Mouse (Mus musculus) thymus, adult 2 months (tissue): ENCODE data around the gene Shd. TPM values are rescaled to one million over a fixed set of nuclear protein-coding genes. Genes with fewer than 3 reads are reported as not detected.

Experiments used
- DNase-seq: peaks from one replicate; pipeline ENCODE4 v3.0.0; 2021
- H3K27ac ChIP-seq: fragments of 200-500 bp; 2 replicates; pipeline ENCODE4 v1.5.1; 2012; ENCODE audit warnings: low read length, control low read depth; ENCODE audit not compliant: control insufficient read depth, insufficient read depth
- H3K27me3 ChIP-seq: fragments of 200-500 bp; 2 replicates; pipeline ENCODE4 v1.6.1; 2012; ENCODE audit warnings: mild to moderate bottlenecking, low read length, moderate library complexity, mixed read lengths; ENCODE audit not compliant: control insufficient read depth, insufficient read depth
- H3K36me3 ChIP-seq: fragments of 200-500 bp; 2 replicates; pipeline ENCODE4 v1.6.1; 2012; ENCODE audit warnings: mild to moderate bottlenecking, low read length, moderate library complexity; ENCODE audit not compliant: control insufficient read depth, insufficient read depth
- H3K4me1 ChIP-seq: fragments of 200-500 bp; replicated peaks from 2 replicates; pipeline ENCODE4 v1.6.1; 2012; ENCODE audit warnings: low read length; ENCODE audit not compliant: control insufficient read depth, insufficient read depth
- H3K4me3 ChIP-seq: fragments of 200-500 bp; 2 replicates; pipeline ENCODE4 v1.5.1; 2012; ENCODE audit warnings: mild to moderate bottlenecking, low read length, control low read depth, moderate library complexity; ENCODE audit not compliant: control insufficient read depth, insufficient read depth
- CTCF ChIP-seq: fragments of 200-500 bp; IDR thresholded peaks from 2 replicates; pipeline ENCODE4 v1.5.1; 2012; ENCODE audit warnings: mild to moderate bottlenecking, control low read depth, low read length, moderate library complexity, borderline replicate concordance; ENCODE audit not compliant: control insufficient read depth, poor library complexity, insufficient read depth; ENCODE audit errors: extremely low read depth
- POLR2A ChIP-seq: fragments of 200-500 bp; IDR thresholded peaks from 2 replicates; pipeline ENCODE4 v1.6.1; 2012; ENCODE audit warnings: mild to moderate bottlenecking, low read length, control low read depth, moderate library complexity; ENCODE audit not compliant: control insufficient read depth, poor library complexity, insufficient read depth; ENCODE audit errors: extremely low read depth
- WGBS: fragments of 180-500 bp; shearing (Covaris S2); methylation state at CpG from one replicate; pipeline ENCODE4 v1.1.7; 2018; 5-methylcytosine and 5-hydroxymethylcytosine counted together
- polyA plus RNA-seq: library from polyadenylated mRNA; depleted of rRNA; stranded (reverse); fragments of >200 nt; gene quantifications from 2 replicates; pipeline ENCODE4 v1.2.3, GENCODE M21; 2012

Shd gene
- polyA plus RNA-seq, 1 experiment, result 1.9 TPM

- DNase-seq, result no peak
- Histone ChIP-seq H3K27me3 (no peaks in the 10 kb centered on the region), H3K4me3 (no peak overlapping the region), H3K27ac (no peak overlapping the region), H3K36me3 (peaks cover 3% of the 10 kb centered on the region; the same call in 1 of the 2 replicates), H3K4me1 (peaks cover 17% of the 10 kb centered on the region)
- WGBS, result 73% methylated on average over 14 of the region's 14 CpGs
- no peak for TF ChIP-seq POLR2A
- TF ChIP-seq CTCF, result no peak
These were observed 40.0 kb downstream of the Shd start for GRCm38 (mm10) chr17:56010255-56010654.

GRCm38 (mm10) chr17:56010681-56011080 lies 40.4 kb downstream of the Shd start:
- peaks cover 17% of the 10 kb centered on the region for H3K4me1 ChIP-seq
- H3K4me3 ChIP-seq, result no peak overlapping the region
- DNase-seq, result peak; percentile 82
- no peaks in the 10 kb centered on the region for H3K27me3 ChIP-seq
- H3K27ac ChIP-seq, result no peak overlapping the region
- 12% methylated on average over 9 of the region's 9 CpGs for WGBS
- peaks cover 7% of the 10 kb centered on the region; the same call in 1 of the 2 replicates for H3K36me3 ChIP-seq
- TF ChIP-seq POLR2A (no peak), CTCF (peak; percentile 98)

- Histone ChIP-seq H3K4me1 (peaks cover 17% of the 10 kb centered on the region), H3K4me3 (no peak overlapping the region), H3K36me3 (peaks cover 14% of the 10 kb centered on the region), H3K27ac (no peak overlapping the region), H3K27me3 (no peaks in the 10 kb centered on the region)
- TF ChIP-seq POLR2A, result no peak
- TF ChIP-seq CTCF, result no peak
- 95% methylated on average over 7 of the region's 7 CpGs for WGBS
- DNase-seq, result no peak
These were observed 41.2 kb downstream of the Shd start for GRCm38 (mm10) chr17:56011441-56011840.

GRCm38 (mm10) chr17:56015293-56015692 lies 45.0 kb downstream of the Shd start:
- no peaks in the 10 kb centered on the region for H3K27me3 ChIP-seq
- H3K27ac ChIP-seq, result no peak overlapping the region
- WGBS, result 99% methylated on average over 9 of the region's 9 CpGs
- H3K36me3 ChIP-seq, result peaks cover 29% of the 10 kb centered on the region
- DNase-seq, result no peak
- H3K4me1 ChIP-seq, result peaks cover 21% of the 10 kb centered on the region
- TF ChIP-seq POLR2A (no peak), CTCF (no peak)
- H3K4me3 ChIP-seq, result no peak overlapping the region

- no peak for DNase-seq
- H3K27me3 ChIP-seq, result no peaks in the 10 kb centered on the region
- WGBS, result 96% methylated on average over 8 of the region's 8 CpGs
- TF ChIP-seq CTCF, result no peak
- TF ChIP-seq POLR2A, result no peak
- H3K4me3 ChIP-seq, result no peak overlapping the region
- H3K27ac ChIP-seq, result no peak overlapping the region
- peaks cover 29% of the 10 kb centered on the region for H3K4me1 ChIP-seq
- peaks cover 29% of the 10 kb centered on the region for H3K36me3 ChIP-seq
These were observed 46.1 kb downstream of the Shd start for GRCm38 (mm10) chr17:56016382-56016781.

- H3K27ac ChIP-seq, result no peak overlapping the region
- no peak overlapping the region for H3K4me3 ChIP-seq
- no peak for DNase-seq
- 94% methylated on average over 15 of the region's 15 CpGs for WGBS
- peaks cover 36% of the 10 kb centered on the region for H3K4me1 ChIP-seq
- peaks cover 29% of the 10 kb centered on the region for H3K36me3 ChIP-seq
- H3K27me3 ChIP-seq, result no peaks in the 10 kb centered on the region
- TF ChIP-seq POLR2A (no peak), CTCF (no peak)
These were observed 46.8 kb downstream of the Shd start for GRCm38 (mm10) chr17:56016793-56017785.

- Histone ChIP-seq H3K27me3 (no peaks in the 10 kb centered on the region), H3K36me3 (peaks cover 29% of the 10 kb centered on the region), H3K27ac (no peak overlapping the region), H3K4me1 (peaks cover 43% of the 10 kb centered on the region), H3K4me3 (no peak overlapping the region)
- DNase-seq, result no peak
- TF ChIP-seq CTCF (no peak), POLR2A (no peak)
- WGBS, result 95% methylated on average over 7 of the region's 7 CpGs
These were observed 47.6 kb downstream of the Shd start for GRCm38 (mm10) chr17:56017848-56018247.
